Mouse (Mus musculus) midbrain, postnatal 0 days (tissue): Measurements from ENCODE around the gene Abhd5. TPM values are rescaled to one million over a fixed set of nuclear protein-coding genes. Genes with fewer than 3 reads are reported as not detected.

Experiments
- ATAC-seq: fragments of 200-750 bp; cut with Nextera tagmentation; 2 replicates; pipeline ENCODE4 v1.8.0; 2017; ENCODE audit warnings: moderate number of reproducible peaks, mild to moderate bottlenecking, moderate TSS enrichment, moderate library complexity; ENCODE audit not compliant: low FRiP score
- DNase-seq: peaks from one replicate; pipeline ENCODE4 v3.0.0-alpha.2; 2015; ENCODE audit warnings: low spot score
- H3K27ac ChIP-seq: fragments of 300-500 bp; sonication (generic); 2 replicates; pipeline ENCODE4 v1.5.1; 2014; ENCODE audit warnings: low read depth, mild to moderate bottlenecking, low read length, mixed read lengths
- H3K27me3 ChIP-seq: fragments of 300-500 bp; sonication (generic); 2 replicates; pipeline ENCODE4 v1.6.1; 2014; ENCODE audit warnings: low read length, control low read depth, mixed read lengths; ENCODE audit not compliant: insufficient read depth
- H3K36me3 ChIP-seq: fragments of 300-500 bp; sonication (generic); 2 replicates; pipeline ENCODE4 v1.6.1; 2014; ENCODE audit warnings: low read length, control low read depth, mixed read lengths; ENCODE audit not compliant: insufficient read depth
- H3K4me1 ChIP-seq: fragments of 300-500 bp; sonication (generic); 2 replicates; pipeline ENCODE4 v1.6.1; 2014; ENCODE audit warnings: mild to moderate bottlenecking, control low read depth, antibody characterized with exemption, low read length, mixed read lengths; ENCODE audit not compliant: insufficient read depth
- H3K4me2 ChIP-seq: fragments of 300-500 bp; sonication (generic); 2 replicates; pipeline ENCODE4 v1.6.1; 2014; ENCODE audit warnings: low read depth, mild to moderate bottlenecking, low read length, mixed read lengths; ENCODE audit not compliant: poor library complexity, severe bottlenecking
- H3K4me3 ChIP-seq: fragments of 300-500 bp; sonication (generic); 2 replicates; pipeline ENCODE4 v1.5.1; 2014; ENCODE audit warnings: low read depth, mild to moderate bottlenecking, low read length, moderate library complexity
- H3K9ac ChIP-seq: fragments of 300-500 bp; sonication (generic); replicated peaks from 2 replicates; pipeline ENCODE4 v1.6.1; 2014; ENCODE audit warnings: mild to moderate bottlenecking, low read length, moderate library complexity, mixed read lengths; ENCODE audit not compliant: poor library complexity, severe bottlenecking
- H3K9me3 ChIP-seq: fragments of 300-500 bp; sonication (generic); 2 replicates; pipeline ENCODE4 v1.6.1; 2016; ENCODE audit warnings: low read length, control low read depth
- CTCF ChIP-seq: IDR thresholded peaks from 2 replicates; pipeline ENCODE4 v1.5.1; 2016; ENCODE audit warnings: antibody characterized with exemption, mild to moderate bottlenecking
- WGBS: fragments of 180-500 bp; shearing (Covaris S2); extraction: QIAGEN DNeasy Blood & Tissue Kit; methylation state at CpG from one replicate; pipeline ENCODE4 v1.1.7; 2014; 5-methylcytosine and 5-hydroxymethylcytosine counted together
- polyA plus RNA-seq: library from polyadenylated mRNA; unstranded; fragments of >200 nt; fragmentation: Nextera tagmentation; extraction: Ambion mirVana; gene quantifications from 2 replicates; pipeline ENCODE4 v1.2.1, GENCODE M21; 2015
- total RNA-seq: library from RNA; depleted of rRNA; stranded (reverse); fragments of >200 nt; gene quantifications from 2 replicates; pipeline ENCODE4 v1.2.3, GENCODE M21; 2014

Abhd5 gene
- total and polyA plus RNA-seq, 2 experiments from 2014 or later, result 24.3 to 52.2 TPM

DNA sequence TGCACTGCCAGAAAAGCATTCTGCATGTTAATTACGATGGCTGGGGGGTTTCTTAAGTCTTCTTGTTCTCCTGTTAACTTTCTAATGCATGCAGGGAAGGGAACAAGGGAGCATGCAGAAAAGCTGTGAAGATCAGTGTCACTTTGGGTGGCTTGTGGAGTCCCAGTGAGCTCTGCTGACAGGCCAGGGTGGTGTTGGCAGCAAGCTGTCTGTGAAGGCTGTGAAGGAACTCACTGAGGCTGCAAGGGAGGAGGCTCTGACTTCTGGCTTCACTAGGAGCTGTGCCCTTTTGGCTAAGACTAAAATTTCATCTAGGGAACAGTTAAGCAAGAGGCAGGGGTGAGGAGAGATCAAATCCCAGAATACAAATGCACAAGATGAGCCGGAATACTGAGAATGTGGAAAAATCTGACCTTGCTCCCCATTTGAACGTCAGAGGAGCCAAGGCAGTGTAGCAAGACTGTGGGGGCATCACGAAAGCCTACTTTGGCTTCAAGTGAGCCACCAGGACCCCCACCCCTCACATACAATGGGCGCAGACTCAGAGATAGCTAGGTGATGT is 68.9 kb downstream of the Abhd5 start:
- H3K27me3 ChIP-seq, result no peaks in the 10 kb centered on the region
- H3K4me1 ChIP-seq, result no peaks in the 10 kb centered on the region
- H3K9ac ChIP-seq, result no peak overlapping the region
- no peak overlapping the region for H3K4me2 ChIP-seq
- no peaks in the 10 kb centered on the region for H3K9me3 ChIP-seq
- 72% methylated on average over 5 of the region's 5 CpGs for WGBS
- no peak overlapping the region for H3K27ac ChIP-seq
- DNase-seq (no peak), ATAC-seq (no peak)
- H3K36me3 ChIP-seq, result no peaks in the 10 kb centered on the region
- H3K4me3 ChIP-seq, result no peak overlapping the region
- TF ChIP-seq CTCF, result no peak

DNA sequence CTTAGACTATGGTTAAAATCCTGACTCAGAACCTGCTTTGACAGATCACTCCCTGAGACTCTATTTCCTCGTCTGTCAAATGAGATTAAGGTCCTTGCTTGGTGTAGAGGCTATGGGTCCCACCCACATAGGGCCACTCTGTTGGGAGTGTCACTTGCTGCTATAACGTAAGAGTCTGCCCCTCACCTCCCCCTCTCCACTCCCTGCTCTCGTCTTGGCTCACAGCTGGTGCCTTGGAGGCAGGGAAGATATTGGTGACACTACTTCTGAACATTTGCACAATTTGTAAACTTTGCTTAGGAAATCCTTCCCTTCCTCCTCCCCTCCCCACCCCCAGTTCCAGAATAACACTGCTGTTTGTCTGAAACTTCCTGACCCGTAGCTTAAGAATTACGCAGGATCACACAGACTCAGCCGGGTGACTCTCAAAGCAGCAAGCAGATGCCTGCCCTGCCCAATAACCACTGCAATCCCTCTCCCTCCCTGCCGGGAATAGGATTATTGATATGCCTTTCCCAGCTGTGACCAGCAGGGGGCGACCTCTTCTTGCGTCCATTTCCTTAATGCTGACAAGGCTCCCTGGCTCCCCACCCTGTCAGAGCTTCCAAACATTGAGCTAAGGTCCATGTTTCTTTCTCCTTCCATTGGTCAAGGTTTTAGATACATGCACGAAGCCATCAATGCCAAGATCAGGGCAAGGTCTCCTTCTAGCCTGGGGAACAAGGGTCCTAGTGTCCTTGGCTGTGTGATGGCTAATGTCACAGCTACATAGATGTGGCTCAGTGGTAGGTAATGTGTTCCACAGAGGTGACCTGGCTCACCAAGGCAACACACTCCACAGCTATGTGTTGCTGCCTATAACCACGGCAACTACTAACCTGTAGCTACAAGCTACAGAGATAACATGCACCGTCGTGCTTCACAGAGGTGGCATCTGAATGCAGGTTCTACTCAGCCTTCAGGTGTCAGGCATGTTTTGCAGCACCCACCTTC is 69.7 kb downstream of the Abhd5 start:
- Histone ChIP-seq H3K4me3 (no peak overlapping the region), H3K27me3 (no peaks in the 10 kb centered on the region), H3K27ac (no peak overlapping the region), H3K4me2 (no peak overlapping the region), H3K36me3 (no peaks in the 10 kb centered on the region), H3K4me1 (no peaks in the 10 kb centered on the region), H3K9me3 (no peaks in the 10 kb centered on the region), H3K9ac (no peak overlapping the region)
- TF ChIP-seq CTCF, result peak; percentile 99
- ATAC-seq, result peak; percentile 65
- DNase-seq, result peak; percentile 81
- WGBS, result 23% methylated on average over 13 of the region's 13 CpGs

- H3K9me3 ChIP-seq, result no peaks in the 10 kb centered on the region
- H3K4me3 ChIP-seq, result no peak overlapping the region
- H3K4me2 ChIP-seq, result no peak overlapping the region
- ATAC-seq (no peak), DNase-seq (no peak)
- no peaks in the 10 kb centered on the region for H3K36me3 ChIP-seq
- no peak for TF ChIP-seq CTCF
- H3K4me1 ChIP-seq, result no peaks in the 10 kb centered on the region
- WGBS, result 84% methylated on average over 8 of the region's 8 CpGs
- no peak overlapping the region for H3K27ac ChIP-seq
- H3K9ac ChIP-seq, result no peak overlapping the region
- H3K27me3 ChIP-seq, result no peaks in the 10 kb centered on the region
Measured at GRCm38 (mm10) chr9:122421911-122422310, 70.5 kb downstream of the Abhd5 start.

GRCm38 (mm10) chr9:122422706-122423105 is 71.3 kb downstream of the Abhd5 start:
- H3K4me3 ChIP-seq, result no peak overlapping the region
- no peak for DNase-seq
- no peaks in the 10 kb centered on the region for H3K36me3 ChIP-seq
- ATAC-seq, result no peak
- no peak for TF ChIP-seq CTCF
- no peaks in the 10 kb centered on the region for H3K9me3 ChIP-seq
- no peaks in the 10 kb centered on the region for H3K4me1 ChIP-seq
- H3K9ac ChIP-seq, result no peak overlapping the region
- 91% methylated on average over 14 of the region's 14 CpGs for WGBS
- H3K27me3 ChIP-seq, result no peaks in the 10 kb centered on the region
- no peak overlapping the region for H3K4me2 ChIP-seq
- H3K27ac ChIP-seq, result no peak overlapping the region

GRCm38 (mm10) chr9:122423146-122423545 is 71.7 kb downstream of the Abhd5 start:
- Histone ChIP-seq H3K4me3 (no peak overlapping the region), H3K4me1 (no peaks in the 10 kb centered on the region), H3K9ac (no peak overlapping the region), H3K27me3 (no peaks in the 10 kb centered on the region), H3K36me3 (no peaks in the 10 kb centered on the region), H3K27ac (no peak overlapping the region), H3K9me3 (no peaks in the 10 kb centered on the region), H3K4me2 (no peak overlapping the region)
- DNase-seq, result no peak
- WGBS, result 72% methylated on average over 6 of the region's 6 CpGs
- TF ChIP-seq CTCF, result peak; percentile 41
- ATAC-seq, result no peak
